8 mouse cellular contexts compared by ENCODE assay signal in the genomic region with DNA sequence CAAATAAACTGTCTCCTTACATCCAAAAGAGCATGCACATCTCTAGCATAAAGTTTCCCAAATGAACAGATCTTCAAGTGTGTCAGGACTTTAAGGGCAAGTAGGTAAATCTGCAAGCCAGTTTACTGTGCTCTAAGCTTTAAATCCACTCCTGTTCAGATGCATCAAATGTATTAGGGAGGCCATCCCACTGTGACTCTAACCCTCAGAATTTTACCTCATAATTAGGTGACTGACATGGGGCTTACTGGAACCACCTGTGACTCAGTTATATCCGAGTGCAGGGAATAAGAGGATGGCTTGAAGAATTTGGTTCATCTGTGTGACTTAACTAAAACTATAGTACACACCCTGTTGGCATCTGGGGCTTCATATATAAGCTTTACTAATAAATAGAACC. TPM values are rescaled to one million over a fixed set of nuclear protein-coding genes. Genes with fewer than 3 reads are reported as not detected.
DNase-seq lines count a peak whose midpoint lies in the region; ATAC-seq and TF ChIP-seq lines count a peak whose summit lies in the region.

No protein-coding gene starts in this region.

- TF ChIP-seq CTCF in left cerebral cortex, adult 2 months (IDR thresholded peaks at IDR 0.05) = no peak

- intact Hi-C loops in left cerebral cortex, adult 2 months (cut with DNase I) = no loop called here
- intact Hi-C loops in left cerebral cortex, postnatal 36 days (cut with DNase I) = no loop called here

- H3K9ac ChIP-seq in intestine, embryonic 14.5 days (ENCODE audit: low read length) = peak overlapping the region; percentile 78
- H3K9ac ChIP-seq in neural tube, embryonic 12.5 days = peak overlapping the region; percentile 47

- peak overlapping the region; percentile 89 for H3K4me3 ChIP-seq in left cerebral cortex, adult 2 months
- peak overlapping the region; percentile 90 for H3K4me3 ChIP-seq in embryonic facial prominence, embryonic 10.5 days
- peak overlapping the region; percentile 58 for H3K4me3 ChIP-seq in intestine, embryonic 14.5 days (ENCODE audit: low read depth, low read length)
- peak overlapping the region; percentile 67 for H3K4me3 ChIP-seq in neural tube, embryonic 12.5 days

- no peak for DNase-seq in left cerebral cortex, adult 2 months (ENCODE audit: extremely low spot score in 1 of 2, low spot score in 2 of 2)
- DNase-seq in left cerebral cortex, adult 11 months (ENCODE audit: low spot score) = no peak
- DNase-seq in embryonic facial prominence, embryonic 10.5 days (ENCODE audit: low spot score) = no peak
- peak; percentile 45 for DNase-seq in intestine, embryonic 14.5 days (ENCODE audit: low spot score)
- DNase-seq in left cerebral cortex, postnatal 36 days (ENCODE audit: low spot score in 2 of 2) = no peak
- no peak for DNase-seq in frontal cortex, postnatal 36 days (ENCODE audit: low spot score in 2 of 2)
- no peak for DNase-seq in embryo, embryonic 10 days (ENCODE audit: low spot score)

- peak overlapping the region; percentile 87 for H3K4me2 ChIP-seq in intestine, embryonic 14.5 days (ENCODE audit: low read length)
- H3K4me2 ChIP-seq in neural tube, embryonic 12.5 days (replicated peaks) = peak overlapping the region; percentile 72

- no peak for ATAC-seq in intestine, embryonic 14.5 days (replicated peaks; ENCODE audit: low FRiP score, low TSS enrichment, low read depth)
- ATAC-seq in neural tube, embryonic 12.5 days (ENCODE audit: low FRiP score, low read depth) = no peak

- WGBS in embryonic facial prominence, embryonic 10.5 days = 39% methylated on average over 1 of the region's 1 CpGs
- 39% methylated on average over 1 of the region's 1 CpGs for WGBS in intestine, embryonic 14.5 days
- WGBS in neural tube, embryonic 12.5 days = 37% methylated on average over 1 of the region's 1 CpGs

- peaks cover 44% of the 10 kb centered on the region for H3K36me3 ChIP-seq in embryonic facial prominence, embryonic 10.5 days (replicated peaks)
- H3K36me3 ChIP-seq in intestine, embryonic 14.5 days (ENCODE audit: control insufficient read depth, insufficient read depth, low read length) = peaks cover 36% of the 10 kb centered on the region
- peaks cover 30% of the 10 kb centered on the region for H3K36me3 ChIP-seq in neural tube, embryonic 12.5 days

- H3K27ac ChIP-seq in left cerebral cortex, adult 2 months = no peak overlapping the region
- H3K27ac ChIP-seq in embryonic facial prominence, embryonic 10.5 days (replicated peaks) = peak overlapping the region; percentile 99
- peak overlapping the region; percentile 99; the same call in 1 of the 2 replicates for H3K27ac ChIP-seq in intestine, embryonic 14.5 days (ENCODE audit: low read depth)
- H3K27ac ChIP-seq in neural tube, embryonic 12.5 days = no peak overlapping the region

- H3K9me3 ChIP-seq in embryonic facial prominence, embryonic 10.5 days = no peaks in the 10 kb centered on the region
- H3K9me3 ChIP-seq in intestine, embryonic 14.5 days (ENCODE audit: control insufficient read depth, low read length) = no peaks in the 10 kb centered on the region
- H3K9me3 ChIP-seq in neural tube, embryonic 12.5 days = no peaks in the 10 kb centered on the region

- peaks cover 13% of the 10 kb centered on the region for H3K4me1 ChIP-seq in embryonic facial prominence, embryonic 10.5 days
- peaks cover 14% of the 10 kb centered on the region for H3K4me1 ChIP-seq in intestine, embryonic 14.5 days (replicated peaks; ENCODE audit: control insufficient read depth, insufficient read depth, low read length)
- H3K4me1 ChIP-seq in neural tube, embryonic 12.5 days = peaks cover 8% of the 10 kb centered on the region

- H3K27me3 ChIP-seq in embryonic facial prominence, embryonic 10.5 days (replicated peaks; ENCODE audit: low read depth, poor library complexity, severe bottlenecking) = no peaks in the 10 kb centered on the region
- no peaks in the 10 kb centered on the region for H3K27me3 ChIP-seq in intestine, embryonic 14.5 days (replicated peaks; ENCODE audit: control insufficient read depth, insufficient read depth, low read length)
- H3K27me3 ChIP-seq in neural tube, embryonic 12.5 days (replicated peaks) = no peaks in the 10 kb centered on the region

RNA-seq across cellular contexts. Expression of gene Tor1aip2, which starts 0.5 kb away (rescaled TPM):
- total RNA-seq in left cerebral cortex, adult 2 months (2021) = 10 to 100 TPM; 45.2 to 47.9 TPM
- polyA plus RNA-seq in embryonic facial prominence, embryonic 10.5 days (2016; fragmentation: Nextera tagmentation; extraction: Ambion mirVana) = 111 and 116 TPM in 2 replicates
- polyA plus RNA-seq in intestine, embryonic 14.5 days (2014; fragmentation: Nextera tagmentation; extraction: Ambion mirVana) = 124 and 136 TPM in 2 replicates
- 87.5 and 90.9 TPM in 2 replicates for polyA plus RNA-seq in neural tube, embryonic 12.5 days (2016; fragmentation: Nextera tagmentation; extraction: Ambion mirVana)
- total RNA-seq in left cerebral cortex, postnatal 36 days (2021) = 10 to 100 TPM; 48.5 to 51.0 TPM

RNA-seq across cellular contexts. Expression of gene Tor1aip1, which starts 1.6 kb away (rescaled TPM):
- total RNA-seq in left cerebral cortex, adult 2 months (2021) = 10 to 100 TPM; 28.5 to 31.2 TPM
- polyA plus RNA-seq in embryonic facial prominence, embryonic 10.5 days (2016; fragmentation: Nextera tagmentation; extraction: Ambion mirVana) = 37.0 and 38.8 TPM in 2 replicates
- 35.9 and 39.1 TPM in 2 replicates for polyA plus RNA-seq in intestine, embryonic 14.5 days (2014; fragmentation: Nextera tagmentation; extraction: Ambion mirVana)
- polyA plus RNA-seq in neural tube, embryonic 12.5 days (2016; fragmentation: Nextera tagmentation; extraction: Ambion mirVana) = 28.0 and 35.2 TPM in 2 replicates
- total RNA-seq in left cerebral cortex, postnatal 36 days (2021) = 10 to 100 TPM; 26.4 to 30.6 TPM

Comparison
In these comparisons a context has a peak if more than half of its experiments do, and no peak if none do; other contexts are left out.
1. H3K27ac ChIP-seq: peak in embryonic facial prominence, embryonic 10.5 days (single experiment) and intestine, embryonic 14.5 days (single experiment); none in left cerebral cortex, adult 2 months (single experiment) and neural tube, embryonic 12.5 days (single experiment).
2. Peak in every context shown above with its lines, with median percentiles within 50 percentile points of each other: H3K4me3 ChIP-seq.